Mouse (Mus musculus) MEL-GATA-1-ER (cell line): ENCODE measurements around the gene Alg12.
"Not testable (repeated sequence)": the region's sequence is repeated elsewhere in the genome, so short reads cannot be mapped to it uniquely, and the experiment has no call there.

Experiments
- DNase-seq: peaks from one replicate; pipeline ENCODE4 v3.0.0-alpha.2; 2012; ENCODE audit warnings: low read depth; ENCODE audit errors: extremely low read depth

Gene Alg12

DNA sequence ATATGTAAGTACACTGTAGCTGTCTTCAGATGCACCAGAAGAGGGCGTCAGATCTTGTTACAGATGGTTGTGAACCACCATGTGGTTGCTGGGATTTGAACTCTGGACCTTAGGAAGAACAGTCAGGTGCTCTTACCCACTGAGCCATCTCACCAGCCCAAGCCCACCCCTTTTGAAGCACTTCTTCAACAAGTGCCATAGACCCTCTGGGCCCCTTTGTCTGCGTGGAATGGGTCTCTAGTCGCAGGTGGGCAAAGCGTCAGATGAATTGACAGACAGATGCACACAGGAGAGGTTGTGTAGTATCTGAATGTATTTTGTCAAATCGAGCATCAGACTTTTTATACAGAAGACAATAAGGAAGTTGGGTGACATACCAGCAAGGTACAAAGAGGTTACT lies 24.4 kb downstream of the Alg12 start:
- not testable (repeated sequence) for DNase-seq

- no peak for DNase-seq
Observed at GRCm38 (mm10) chr15:88792140-88792850, 26.8 kb downstream of the Alg12 start.

DNA sequence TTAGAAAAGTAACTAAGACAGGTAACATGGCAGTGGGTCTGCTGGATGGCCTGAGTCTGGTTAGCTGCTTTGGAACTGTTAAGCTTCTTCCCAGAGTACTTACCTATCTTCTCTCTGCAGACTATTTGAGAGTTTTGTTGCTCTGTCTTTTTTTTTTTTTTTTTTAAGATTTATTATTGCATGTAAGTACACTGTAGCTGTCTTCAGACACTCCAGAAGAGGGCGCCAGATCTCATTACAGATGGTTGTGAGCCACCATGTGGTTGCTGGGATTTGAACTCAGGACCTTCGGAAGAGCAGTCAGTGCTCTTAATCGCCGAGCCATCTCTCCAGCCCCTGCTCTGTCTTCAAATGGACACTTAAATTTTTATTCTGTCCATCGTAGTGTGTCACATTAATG lies 44.5 kb downstream of the Alg12 start:
- not testable (repeated sequence) for DNase-seq

DNA sequence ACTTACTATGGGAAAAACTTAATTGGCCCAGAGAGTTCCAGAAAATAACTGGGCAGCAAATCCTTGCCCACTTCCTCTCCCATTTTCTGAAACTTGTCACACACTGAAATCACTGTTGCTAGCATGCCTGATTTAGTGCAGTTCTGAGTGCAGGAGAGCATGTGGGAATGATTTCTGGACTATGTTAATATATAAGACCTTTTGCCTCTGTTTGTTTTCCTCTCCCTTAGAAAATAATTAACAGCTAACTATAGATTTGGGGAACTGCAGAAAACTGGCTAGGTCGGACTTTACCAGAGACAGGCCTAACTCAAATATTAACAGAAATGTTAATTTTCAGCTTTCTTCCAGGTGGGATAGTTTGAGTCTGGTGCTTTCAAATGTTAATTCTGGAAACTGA lies 50.6 kb downstream of the Alg12 start:
- DNase-seq, result no peak

DNA sequence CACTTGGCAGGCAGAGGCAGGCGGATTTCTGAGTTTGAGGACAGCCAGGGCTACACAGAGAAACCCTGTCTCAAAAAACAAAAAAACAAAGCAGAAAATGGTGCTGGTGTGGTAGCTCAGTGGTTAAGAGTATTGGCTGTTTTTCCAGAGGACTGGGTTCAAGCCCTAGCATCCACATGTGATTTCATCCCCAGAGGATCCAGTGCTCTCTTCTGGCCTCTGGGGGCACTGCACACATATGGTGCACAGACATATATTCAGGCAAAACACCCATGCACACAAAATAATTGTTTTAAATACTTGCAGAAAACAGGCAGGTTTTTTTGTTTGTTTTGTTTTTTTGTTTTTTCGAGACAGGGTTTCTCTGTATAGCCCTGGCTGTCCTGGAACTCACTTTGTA lies 53.0 kb downstream of the Alg12 start:
- not testable (repeated sequence) for DNase-seq

- no peak for DNase-seq
Observed at GRCm38 (mm10) chr15:88761551-88761950, 57.6 kb downstream of the Alg12 start.

GRCm38 (mm10) chr15:88758061-88758460 lies 61.1 kb downstream of the Alg12 start:
- DNase-seq, result no peak

GRCm38 (mm10) chr15:88755761-88756160 lies 63.4 kb downstream of the Alg12 start:
- no peak for DNase-seq
